Mouse (Mus musculus) heart, embryonic 12.5 days (tissue): ENCODE data around the gene Dlk2. TPM values are rescaled to one million over a fixed set of nuclear protein-coding genes. Genes with fewer than 3 reads are reported as not detected.
A peak's percentile ranks its signal among the peaks of the same experiment; 100 is the strongest.

ENCODE experiments used
- ATAC-seq: fragments of 200-750 bp; cut with Nextera tagmentation; 2 replicates; pipeline ENCODE4 v1.8.0; 2017; ENCODE audit warnings: moderate TSS enrichment, moderate library complexity; ENCODE audit not compliant: insufficient number of reproducible peaks, low FRiP score
- H3K27ac ChIP-seq: fragments of 300-500 bp; sonication (generic); 2 replicates; pipeline ENCODE4 v1.5.1; 2016; ENCODE audit warnings: mild to moderate bottlenecking, moderate library complexity; ENCODE audit not compliant: poor library complexity, severe bottlenecking
- H3K27me3 ChIP-seq: fragments of 300-500 bp; sonication (generic); replicated peaks from 2 replicates; pipeline ENCODE4 v1.6.1; 2016; ENCODE audit warnings: mild to moderate bottlenecking, moderate library complexity
- H3K36me3 ChIP-seq: fragments of 300-500 bp; sonication (generic); 2 replicates; pipeline ENCODE4 v1.6.1; 2016; ENCODE audit warnings: mild to moderate bottlenecking, moderate library complexity
- H3K4me1 ChIP-seq: fragments of 300-500 bp; sonication (generic); replicated peaks from 2 replicates; pipeline ENCODE4 v1.6.1; 2016; ENCODE audit warnings: mild to moderate bottlenecking
- H3K4me2 ChIP-seq: fragments of 300-500 bp; sonication (generic); 2 replicates; pipeline ENCODE4 v1.6.1; 2016; ENCODE audit warnings: mild to moderate bottlenecking, moderate library complexity
- H3K4me3 ChIP-seq: fragments of 300-500 bp; sonication (generic); 2 replicates; pipeline ENCODE4 v1.5.1; 2016; ENCODE audit warnings: mild to moderate bottlenecking
- H3K9ac ChIP-seq: fragments of 300-500 bp; sonication (generic); 2 replicates; pipeline ENCODE4 v1.6.1; 2016; ENCODE audit warnings: mild to moderate bottlenecking, moderate library complexity
- H3K9me3 ChIP-seq: fragments of 300-500 bp; sonication (generic); replicated peaks from 2 replicates; pipeline ENCODE4 v1.6.1; 2016; ENCODE audit warnings: mild to moderate bottlenecking, moderate library complexity
- WGBS: fragments of 180-500 bp; shearing (Covaris S2); methylation state at CpG from one replicate; pipeline ENCODE4 v1.1.7; 2016; 5-methylcytosine and 5-hydroxymethylcytosine counted together
- polyA plus RNA-seq: library from polyadenylated mRNA; unstranded; fragments of >200 nt; fragmentation: Nextera tagmentation; extraction: Ambion mirVana; gene quantifications from 2 replicates; pipeline ENCODE4 v1.2.1, GENCODE M21; 2016

The Dlk2 gene
- 0.28 and 0.33 TPM in 2 replicates for polyA plus RNA-seq

- no peaks in the 10 kb centered on the region for H3K9me3 ChIP-seq
- peaks cover 20% of the 10 kb centered on the region for H3K4me1 ChIP-seq
- H3K27ac ChIP-seq: no peak within 1 kb of the TSS
- H3K36me3 ChIP-seq: no peaks in the 10 kb centered on the region
- H3K4me2 ChIP-seq: peak within 1 kb of the TSS; percentile 99
- ATAC-seq: peak; percentile 28; the same call in 1 of the 2 replicates
- 2% methylated on average over 84 of the region's 86 CpGs for WGBS
- peak within 1 kb of the TSS; percentile 75 for H3K9ac ChIP-seq
- H3K4me3 ChIP-seq: peak within 1 kb of the TSS; percentile 62
- peaks cover 84% of the 10 kb centered on the region for H3K27me3 ChIP-seq
Measured at GRCm38 (mm10) chr17:46297364-46298219, at the start of gene Dlk2. Gene Dlk2 (plus strand): TSS chr17:46297421.

- ATAC-seq: peak; percentile 90
- Histone ChIP-seq H3K27ac (peak within 1 kb of the TSS; percentile 58), H3K27me3 (no peaks in the 10 kb centered on the region), H3K4me3 (peak within 1 kb of the TSS; percentile 83), H3K4me2 (peak within 1 kb of the TSS; percentile 86), H3K4me1 (peaks cover 20% of the 10 kb centered on the region), H3K9ac (peak within 1 kb of the TSS; percentile 96), H3K36me3 (peaks cover 72% of the 10 kb centered on the region), H3K9me3 (no peaks in the 10 kb centered on the region)
- under 1% methylated on average over 53 of the region's 53 CpGs for WGBS
Measured at GRCm38 (mm10) chr17:46247512-46248188, 49.6 kb upstream of the Dlk2 start, which contains the start of the genes Polr1c and Yipf3. Gene Polr1c (minus strand): TSS chr17:46248054. Gene Yipf3 (plus strand): TSS chr17:46248080.

- Histone ChIP-seq H3K27ac (peak overlapping the region; percentile 58), H3K4me2 (peak overlapping the region; percentile 86), H3K9ac (peak overlapping the region; percentile 96), H3K9me3 (no peaks in the 10 kb centered on the region), H3K4me3 (peak overlapping the region; percentile 83), H3K4me1 (peaks cover 22% of the 10 kb centered on the region), H3K36me3 (peaks cover 67% of the 10 kb centered on the region), H3K27me3 (no peaks in the 10 kb centered on the region)
- ATAC-seq: no peak; the same call in 1 of the 2 replicates
- under 1% methylated on average over 37 of the region's 37 CpGs for WGBS
Measured at GRCm38 (mm10) chr17:46248189-46248522, 49.1 kb upstream of the Dlk2 start.

GRCm38 (mm10) chr17:46251174-46251573, 46.0 kb upstream of the Dlk2 start:
- no peak overlapping the region for H3K9ac ChIP-seq
- H3K36me3 ChIP-seq: peaks cover 38% of the 10 kb centered on the region
- H3K9me3 ChIP-seq: no peaks in the 10 kb centered on the region
- no peak overlapping the region for H3K4me3 ChIP-seq
- peaks cover 33% of the 10 kb centered on the region for H3K4me1 ChIP-seq
- no peak overlapping the region for H3K4me2 ChIP-seq
- H3K27me3 ChIP-seq: peaks cover 21% of the 10 kb centered on the region
- WGBS: 74% methylated on average over 7 of the region's 7 CpGs
- no peak overlapping the region for H3K27ac ChIP-seq
- no peak for ATAC-seq

GRCm38 (mm10) chr17:46252571-46253451, 44.4 kb upstream of the Dlk2 start:
- Histone ChIP-seq H3K4me1 (peaks cover 26% of the 10 kb centered on the region), H3K4me2 (peak overlapping the region; percentile 100), H3K9me3 (0 out of 2 replicates have a peak, but pooled peaks cover 4% of the 10 kb centered on the region), H3K27ac (no peak overlapping the region), H3K9ac (peak overlapping the region; percentile 74), H3K4me3 (peak overlapping the region; percentile 72; the same call in 1 of the 2 replicates), H3K27me3 (peaks cover 30% of the 10 kb centered on the region), H3K36me3 (peaks cover 53% of the 10 kb centered on the region)
- no peak for ATAC-seq
- 53% methylated on average over 14 of the region's 14 CpGs for WGBS

- 2% methylated on average over 45 of the region's 48 CpGs for WGBS
- Histone ChIP-seq H3K4me1 (peaks cover 24% of the 10 kb centered on the region), H3K9ac (peak within 1 kb of the TSS; percentile 74), H3K4me2 (peak within 1 kb of the TSS; percentile 100), H3K4me3 (peak within 1 kb of the TSS; percentile 72), H3K27me3 (peaks cover 30% of the 10 kb centered on the region), H3K36me3 (peaks cover 60% of the 10 kb centered on the region), H3K9me3 (0 out of 2 replicates have a peak, but pooled peaks cover 4% of the 10 kb centered on the region), H3K27ac (no peak within 1 kb of the TSS)
- ATAC-seq: peak; percentile 84
Measured at GRCm38 (mm10) chr17:46253452-46254084, 43.7 kb upstream of the Dlk2 start, which contains the start of gene Lrrc73. Gene Lrrc73 (plus strand): TSS chr17:46253531.

GRCm38 (mm10) chr17:46254106-46254505, 43.1 kb upstream of the Dlk2 start:
- Histone ChIP-seq H3K4me3 (peak overlapping the region; percentile 72), H3K36me3 (peaks cover 64% of the 10 kb centered on the region), H3K27ac (no peak overlapping the region), H3K4me2 (peak overlapping the region; percentile 100), H3K9ac (peak overlapping the region; percentile 74), H3K27me3 (peaks cover 30% of the 10 kb centered on the region), H3K4me1 (peaks cover 19% of the 10 kb centered on the region), H3K9me3 (0 out of 2 replicates have a peak, but pooled peaks cover 4% of the 10 kb centered on the region)
- WGBS: under 1% methylated on average over 49 of the region's 54 CpGs
- ATAC-seq: no peak

- H3K27me3 ChIP-seq: peaks cover 30% of the 10 kb centered on the region
- WGBS: 28% methylated on average over 6 of the region's 6 CpGs
- H3K4me3 ChIP-seq: 0 out of 2 replicates have a peak overlapping the region, but pooled peaks have one; percentile 0
- H3K4me2 ChIP-seq: peak overlapping the region; percentile 15; the same call in 1 of the 2 replicates
- H3K9ac ChIP-seq: no peak overlapping the region
- peaks cover 64% of the 10 kb centered on the region for H3K36me3 ChIP-seq
- H3K4me1 ChIP-seq: peaks cover 13% of the 10 kb centered on the region
- no peak for ATAC-seq
- H3K9me3 ChIP-seq: 0 out of 2 replicates have a peak, but pooled peaks cover 4% of the 10 kb centered on the region
- no peak overlapping the region for H3K27ac ChIP-seq
Measured at GRCm38 (mm10) chr17:46255147-46255546, 42.1 kb upstream of the Dlk2 start.

- H3K4me2 ChIP-seq: no peak overlapping the region
- WGBS: 69% methylated on average over 30 of the region's 30 CpGs
- no peak overlapping the region for H3K9ac ChIP-seq
- peaks cover 73% of the 10 kb centered on the region for H3K36me3 ChIP-seq
- peak; percentile 36 for ATAC-seq
- 0 out of 2 replicates have a peak, but pooled peaks cover 4% of the 10 kb centered on the region for H3K9me3 ChIP-seq
- H3K27ac ChIP-seq: peak overlapping the region; percentile 55
- H3K4me1 ChIP-seq: peaks cover 8% of the 10 kb centered on the region
- peaks cover 30% of the 10 kb centered on the region for H3K27me3 ChIP-seq
- no peak overlapping the region for H3K4me3 ChIP-seq
Measured at GRCm38 (mm10) chr17:46258279-46259053, 38.8 kb upstream of the Dlk2 start.
